9 mouse cellular contexts compared by ENCODE assay signal in the genomic region with DNA sequence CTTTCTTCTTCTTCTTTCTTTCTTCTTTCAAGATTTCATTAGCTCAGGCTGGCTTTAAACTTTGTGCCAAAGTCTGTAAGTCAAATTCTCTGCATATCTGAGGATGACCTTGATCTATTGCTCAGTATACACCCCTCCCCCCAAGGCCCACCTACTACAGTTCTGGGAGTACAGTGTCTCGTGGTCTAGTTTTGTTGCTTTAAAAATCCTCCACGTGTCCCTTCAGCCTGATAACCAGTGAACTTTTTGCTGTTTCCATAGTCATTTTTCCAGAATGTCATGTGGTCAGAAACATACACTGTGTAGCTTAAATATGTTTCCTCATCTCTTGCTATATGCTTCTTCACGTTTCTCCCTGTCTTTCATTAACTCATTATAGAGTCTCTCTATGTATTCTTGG. TPM values are rescaled to one million over a fixed set of nuclear protein-coding genes. Genes with fewer than 3 reads are reported as not detected.
A peak's percentile ranks its signal among the peaks of the same experiment; 100 is the strongest.
DNase-seq lines count a peak whose midpoint lies in the region; ATAC-seq and TF ChIP-seq lines count a peak whose summit lies in the region.
"Had no signal": no experiment of that assay in that cellular context is flagged by ENCODE, and none has a peak within 500 bp of the region (broad histone marks: within the 10 kb centered on the region; RNA-seq: fewer than 3 reads in every experiment).

No protein-coding gene starts in this region.

- WGBS in liver, embryonic 11.5 days = 37% methylated on average over 3 of the region's 3 CpGs
- WGBS in intestine, embryonic 16.5 days = 42% methylated on average over 3 of the region's 3 CpGs

- DNase-seq in adrenal gland, adult (ENCODE audit: inconsistent age in 2 of 2, low spot score in 1 of 2) = peak; percentile 42 to 70
- DNase-seq in adrenal gland, postnatal 4 days (ENCODE audit: low spot score in 2 of 2) = no peak
- no peak for DNase-seq in liver, embryonic 11.5 days (ENCODE audit: low spot score)
- no peak for DNase-seq in liver
- no peak for DNase-seq in layer of hippocampus, adult 8-10 months (ENCODE audit: low spot score in 2 of 2)
- no peak for DNase-seq in urinary bladder, postnatal 25 days (ENCODE audit: low spot score)

- H3K27ac ChIP-seq in liver, embryonic 11.5 days (ENCODE audit: low read depth, low read length) = no peak overlapping the region
- H3K27ac ChIP-seq in intestine, embryonic 16.5 days (ENCODE audit: low read length) = no peak overlapping the region

- H3K36me3 ChIP-seq in liver, embryonic 11.5 days (ENCODE audit: control insufficient read depth, insufficient read depth, low read length) = no peaks in the 10 kb centered on the region
- no peaks in the 10 kb centered on the region for H3K36me3 ChIP-seq in intestine, embryonic 16.5 days (ENCODE audit: control insufficient read depth, insufficient read depth, low read length)
- no peaks in the 10 kb centered on the region for H3K36me3 ChIP-seq in myocyte (ENCODE audit: control insufficient read depth, insufficient read depth)

- no peaks in the 10 kb centered on the region for H3K27me3 ChIP-seq in liver, embryonic 11.5 days (replicated peaks; ENCODE audit: control insufficient read depth, insufficient read depth, low read length)
- no peaks in the 10 kb centered on the region for H3K27me3 ChIP-seq in intestine, embryonic 16.5 days (replicated peaks; ENCODE audit: control insufficient read depth, insufficient read depth, low read length)
- no peaks in the 10 kb centered on the region for H3K27me3 ChIP-seq in myocyte (ENCODE audit: control insufficient read depth, insufficient read depth, insufficient read length)

- peaks cover 36% of the 10 kb centered on the region for H3K4me1 ChIP-seq in liver, embryonic 11.5 days (replicated peaks; ENCODE audit: control insufficient read depth, insufficient read depth, low read length)
- peaks cover 19% of the 10 kb centered on the region for H3K4me1 ChIP-seq in intestine, embryonic 16.5 days (ENCODE audit: control insufficient read depth, insufficient read depth, low read length)

- no peak for TF ChIP-seq POLR2A in myocyte (IDR thresholded peaks at IDR 0.05; ENCODE audit: insufficient read length, low read depth)

- no peak overlapping the region for H3K9ac ChIP-seq in liver, embryonic 11.5 days (ENCODE audit: low read depth, low read length)
- H3K9ac ChIP-seq in intestine, embryonic 16.5 days (ENCODE audit: low read depth, low read length) = no peak overlapping the region

- peaks cover 35% of the 10 kb centered on the region for H3K79me2 ChIP-seq in myocyte (ENCODE audit: control insufficient read depth, insufficient read depth)

- no peaks in the 10 kb centered on the region for H3K9me3 ChIP-seq in liver, embryonic 11.5 days (ENCODE audit: control insufficient read depth, low read length)
- no peaks in the 10 kb centered on the region for H3K9me3 ChIP-seq in intestine, embryonic 16.5 days (ENCODE audit: control insufficient read depth, low read length)

- H3K4me2 ChIP-seq in liver, embryonic 11.5 days = peak overlapping the region; percentile 89
- 0 out of 2 replicates have a peak overlapping the region, but pooled peaks have one; percentile 91 for H3K4me2 ChIP-seq in intestine, embryonic 16.5 days (ENCODE audit: low read depth, low read length)
- peak overlapping the region; percentile 99 for H3K4me2 ChIP-seq in myocyte (ENCODE audit: low read depth)

- H3ac ChIP-seq in myocyte (ENCODE audit: control insufficient read depth, insufficient read length) = peak overlapping the region; percentile 92

- ATAC-seq in liver, embryonic 11.5 days (replicated peaks; ENCODE audit: low FRiP score) = no peak
- ATAC-seq in intestine, embryonic 16.5 days = no peak

- 0 out of 2 replicates have a peak overlapping the region, but pooled peaks have one; percentile 100 for H3K4me3 ChIP-seq in liver, embryonic 11.5 days (ENCODE audit: low read depth, low read length)
- H3K4me3 ChIP-seq in intestine, embryonic 16.5 days (ENCODE audit: low read length) = no peak overlapping the region
- peak overlapping the region; percentile 80 for H3K4me3 ChIP-seq in myocyte

TF ChIP-seq in myocyte, 11 proteins besides CTCF, POLR2A, EP300 and RAD21:
- TF ChIP-seq REST (IDR thresholded peaks at IDR 0.05; ENCODE audit: insufficient read depth, insufficient read length) = no peak
- no peak for TF ChIP-seq TCF3 (IDR thresholded peaks at IDR 0.05; ENCODE audit: insufficient read length, low read depth)
- TF ChIP-seq POLR2AphosphoS2 (IDR thresholded peaks at IDR 0.05; ENCODE audit: insufficient read length, low read depth) = no peak
- no peak for TF ChIP-seq E2F4 (IDR thresholded peaks at IDR 0.05; ENCODE audit: insufficient read depth)
- no peak for TF ChIP-seq USF1 (IDR thresholded peaks at IDR 0.05; ENCODE audit: low read depth)
- no peak for TF ChIP-seq MYOD1 (IDR thresholded peaks at IDR 0.05; ENCODE audit: control insufficient read depth in 1 of 3, insufficient read length in 2 of 3, low read depth in 2 of 3)
- no peak for TF ChIP-seq MAX (IDR thresholded peaks at IDR 0.05; ENCODE audit: low read depth)
- TF ChIP-seq MYOG (IDR thresholded peaks at IDR 0.05; ENCODE audit: control insufficient read depth in 1 of 3, insufficient read depth in 1 of 3, insufficient read length in 2 of 3, low read depth in 2 of 3) = no peak
- no peak for TF ChIP-seq TCF12 (IDR thresholded peaks at IDR 0.05; ENCODE audit: insufficient read depth, poor library complexity, severe bottlenecking)
- TF ChIP-seq CEBPB (IDR thresholded peaks at IDR 0.05; ENCODE audit: insufficient read depth, poor library complexity, severe bottlenecking) = no peak
- TF ChIP-seq SRF (IDR thresholded peaks at IDR 0.05; ENCODE audit: control insufficient read depth, insufficient read length, low read depth) = no peak
TF ChIP-seq in myocyte: peak in this region for 0.

RNA-seq across cellular contexts. Expression of gene Sppl3, which starts 1.0 kb away (rescaled TPM):
- 10 to 100 TPM; 91.7 to 92.3 TPM for total RNA-seq in adrenal gland, postnatal 4 days (2021)
- polyA plus RNA-seq in liver, embryonic 11.5 days (2014; fragmentation: Nextera tagmentation; extraction: Ambion mirVana) = 14.8 and 17.6 TPM in 2 replicates
- polyA plus RNA-seq in intestine, embryonic 16.5 days (2015; fragmentation: Nextera tagmentation; extraction: Ambion mirVana) = 8.1 and 8.6 TPM in 2 replicates
- polyA plus RNA-seq in myocyte (2012; fragmentation: generic; extraction: Trizol) = 24.9 TPM
- total RNA-seq in layer of hippocampus, adult 8-10 months (2022) = 10 to 100 TPM; 71.6 to 80.6 (median 77.4) TPM

RNA-seq across cellular contexts. Expression of gene Hnf1a, which starts 39.1 kb away (rescaled TPM):
- 1 to 10 TPM; 1.8 to 4.4 TPM for total RNA-seq in adrenal gland, postnatal 4 days (2021)
- 2.7 and 4.1 TPM in 2 replicates for polyA plus RNA-seq in liver, embryonic 11.5 days (2014; fragmentation: Nextera tagmentation; extraction: Ambion mirVana)
- polyA plus RNA-seq in intestine, embryonic 16.5 days (2015; fragmentation: Nextera tagmentation; extraction: Ambion mirVana) = 16.1 and 21.7 TPM in 2 replicates
- not detected for polyA plus RNA-seq in myocyte (2012; fragmentation: generic; extraction: Trizol)
- total RNA-seq in layer of hippocampus, adult 8-10 months (2022) = not detected
- total RNA-seq: left cerebral cortex, postnatal 14 days had no signal

Comparison
In these comparisons a context has a peak if more than half of its experiments do, and no peak if none do; other contexts are left out.
1. DNase-seq: peak in adrenal gland, adult (2 of 2); none in adrenal gland, postnatal 4 days (0 of 2), liver, embryonic 11.5 days (single experiment), liver (single experiment), layer of hippocampus, adult 8-10 months (0 of 2) and urinary bladder, postnatal 25 days (single experiment).
2. Peak in every context shown above with its lines, with median percentiles within 50 percentile points of each other: H3K4me2 ChIP-seq.